In genomic region chr11:68158166-68158565, GRCm38 (mm10) we compare ENCODE assay signal across 26 mouse cellular contexts.
"Had no signal": no experiment of that assay in that cellular context is flagged by ENCODE, and none has a peak within 500 bp of the region (broad histone marks: within the 10 kb centered on the region; RNA-seq: fewer than 3 reads in every experiment).

No protein-coding gene starts in this region.

- H3K9ac ChIP-seq: embryonic facial prominence, embryonic 12.5 days; embryonic facial prominence, embryonic 13.5 days; embryonic facial prominence, embryonic 15.5 days; forebrain, embryonic 12.5 days; forebrain, embryonic 13.5 days; forebrain, embryonic 15.5 days; forebrain, postnatal 0 days had no signal

- ATAC-seq: forebrain, embryonic 13.5 days; forebrain, embryonic 14.5 days; forebrain, embryonic 15.5 days; forebrain, embryonic 16.5 days; forebrain, postnatal 0 days had no signal

- H3K27me3 ChIP-seq: embryonic facial prominence, embryonic 12.5 days; embryonic facial prominence, embryonic 13.5 days; embryonic facial prominence, embryonic 15.5 days; forebrain, embryonic 12.5 days; forebrain, embryonic 13.5 days; forebrain, embryonic 15.5 days had no signal

- H3K27ac ChIP-seq: embryonic facial prominence, embryonic 10.5 days; embryonic facial prominence, embryonic 12.5 days; embryonic facial prominence, embryonic 13.5 days; embryonic facial prominence, embryonic 15.5 days; forebrain, embryonic 10.5 days; forebrain, embryonic 12.5 days; forebrain, embryonic 13.5 days; forebrain, embryonic 15.5 days; gastrocnemius, adult 2 months; heart, adult 2 months; heart, embryonic 10.5 days had no signal

- H3K9me3 ChIP-seq: embryonic facial prominence, embryonic 12.5 days; embryonic facial prominence, embryonic 13.5 days; embryonic facial prominence, embryonic 15.5 days; forebrain, embryonic 12.5 days; forebrain, embryonic 13.5 days; forebrain, embryonic 15.5 days; heart, embryonic 10.5 days had no signal

- H3K4me3 ChIP-seq: embryonic facial prominence, embryonic 10.5 days; embryonic facial prominence, embryonic 12.5 days; embryonic facial prominence, embryonic 13.5 days; embryonic facial prominence, embryonic 15.5 days; erythroblast, embryonic 14.5 days; forebrain, embryonic 10.5 days; forebrain, embryonic 12.5 days; forebrain, embryonic 13.5 days; forebrain, embryonic 15.5 days; gastrocnemius, adult 2 months; heart, adult 2 months; heart, embryonic 10.5 days had no signal

- H3K4me1 ChIP-seq: forebrain, embryonic 15.5 days; heart, embryonic 10.5 days had no signal

- H3K4me2 ChIP-seq: embryonic facial prominence, embryonic 12.5 days; embryonic facial prominence, embryonic 13.5 days; embryonic facial prominence, embryonic 15.5 days; forebrain, embryonic 12.5 days; forebrain, embryonic 13.5 days; forebrain, embryonic 15.5 days had no signal

- DNase-seq: cerebellum, adult 9-11 months; cerebellum, postnatal 10 days; cerebellum, postnatal 14 days; cerebellum, postnatal 25 days; cerebellum, postnatal 36 days; embryo, embryonic 11 days; forebrain, postnatal 0 days; gastrocnemius, adult 2 months; gastrocnemius, postnatal 10 days; gastrocnemius, postnatal 14 days; gastrocnemius, postnatal 25 days; heart, adult 11 months; heart, adult 18-20 months; heart, adult 2 months had no signal

- H3K36me3 ChIP-seq: embryonic facial prominence, embryonic 10.5 days; embryonic facial prominence, embryonic 12.5 days; embryonic facial prominence, embryonic 13.5 days; embryonic facial prominence, embryonic 15.5 days; forebrain, embryonic 12.5 days; forebrain, embryonic 15.5 days; heart, embryonic 10.5 days had no signal
